Mouse (Mus musculus): ENCODE measurements around the gene Scimp. TPM values are rescaled to one million over a fixed set of nuclear protein-coding genes. Genes with fewer than 3 reads are reported as not detected.

Gene Scimp
- polyA plus RNA-seq, 1 experiment from 2014 or later = 0.45 TPM

DNA sequence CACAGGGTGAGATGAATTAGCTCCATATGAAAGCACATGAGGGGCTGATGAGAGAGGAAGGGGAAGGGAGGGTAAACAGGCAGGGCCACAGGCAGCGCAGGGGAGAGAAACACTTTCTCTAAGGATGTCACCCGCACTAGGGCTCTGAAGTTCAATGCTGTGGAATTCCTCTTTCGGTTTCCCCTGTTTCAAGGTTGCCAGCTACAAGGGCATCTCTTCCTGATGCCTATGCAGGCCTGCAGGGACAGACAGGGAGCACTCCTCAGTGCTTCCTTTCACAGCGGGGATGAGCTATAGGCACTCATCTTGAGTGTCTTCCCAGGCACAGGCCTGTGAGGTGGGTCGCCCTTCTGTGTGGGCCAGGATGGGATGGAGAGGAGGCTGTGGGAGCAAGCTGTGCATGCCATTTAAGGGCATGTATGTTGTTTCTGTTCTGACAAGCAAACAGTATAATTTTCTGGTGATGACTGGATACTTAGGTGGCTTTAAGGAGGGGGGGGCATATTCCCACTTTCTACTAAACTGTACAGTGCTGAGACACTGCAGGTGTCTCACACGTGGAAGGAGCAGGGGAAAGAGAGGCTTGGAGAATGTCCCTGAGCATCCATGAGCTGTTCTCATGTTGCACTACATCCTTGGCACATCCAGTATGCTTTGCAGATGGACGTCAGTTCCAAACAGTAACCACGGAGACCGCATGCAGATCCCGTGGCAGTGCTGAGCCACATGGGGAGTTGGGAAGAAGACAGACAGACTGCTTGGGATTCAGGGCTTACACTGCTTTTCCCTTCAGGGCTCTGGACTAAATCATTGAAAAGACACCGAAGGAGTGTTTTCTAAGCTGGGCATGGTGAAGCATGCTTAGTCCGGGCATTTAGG, 69.6 kb downstream of the Scimp start:
- Histone ChIP-seq H3K4me3 (no peak overlapping the region), H3K36me3 (no peaks in the 10 kb centered on the region), H3K27me3 (no peaks in the 10 kb centered on the region), H3K4me1 (replicated peaks) (no peaks in the 10 kb centered on the region), H3K4me2 (no peak overlapping the region), H3K9ac (no peak overlapping the region), H3K27ac (no peak overlapping the region), H3K9me3 (replicated peaks) (no peaks in the 10 kb centered on the region)
- WGBS = 76% methylated on average over 12 of the region's 12 CpGs
- no peak for ATAC-seq (replicated peaks; ENCODE audit: insufficient number of reproducible peaks, insufficient read depth, low FRiP score, low read depth)

DNA sequence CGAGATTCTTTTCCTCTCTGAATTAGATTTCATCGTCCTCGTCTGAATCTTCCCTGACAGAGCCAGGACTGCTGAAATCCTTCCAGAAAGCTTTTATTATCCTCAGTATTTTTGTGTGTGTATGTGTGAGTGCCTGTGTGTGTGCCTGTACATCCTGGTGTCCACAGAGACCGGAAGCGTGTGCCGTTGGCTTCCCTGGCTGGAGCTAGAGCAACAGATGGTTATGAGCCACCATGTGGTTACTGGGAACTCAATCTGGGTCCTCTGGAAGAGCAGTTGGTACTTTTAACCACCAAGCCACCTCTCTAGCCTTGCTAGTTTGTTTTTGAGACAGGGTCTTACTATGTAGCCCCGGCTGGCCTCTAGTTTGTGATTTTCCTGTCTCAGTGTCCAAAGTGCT, 70.3 kb downstream of the Scimp start:
- Histone ChIP-seq H3K27ac (no peak overlapping the region), H3K27me3 (no peaks in the 10 kb centered on the region), H3K4me1 (replicated peaks) (no peaks in the 10 kb centered on the region), H3K4me2 (no peak overlapping the region), H3K9me3 (replicated peaks) (no peaks in the 10 kb centered on the region), H3K36me3 (no peaks in the 10 kb centered on the region), H3K9ac (no peak overlapping the region), H3K4me3 (no peak overlapping the region)
- no peak for ATAC-seq (replicated peaks; ENCODE audit: insufficient number of reproducible peaks, insufficient read depth, low FRiP score, low read depth)
- 81% methylated on average over 7 of the region's 7 CpGs for WGBS

GRCm38 (mm10) chr11:70741603-70742002, 70.8 kb downstream of the Scimp start:
- no peaks in the 10 kb centered on the region for H3K36me3 ChIP-seq
- H3K27me3 ChIP-seq = no peaks in the 10 kb centered on the region
- H3K9ac ChIP-seq = no peak overlapping the region
- no peak overlapping the region for H3K4me3 ChIP-seq
- WGBS = 81% methylated on average over 3 of the region's 3 CpGs
- no peak overlapping the region for H3K4me2 ChIP-seq
- no peaks in the 10 kb centered on the region for H3K4me1 ChIP-seq (replicated peaks)
- no peak for ATAC-seq (replicated peaks; ENCODE audit: insufficient number of reproducible peaks, insufficient read depth, low FRiP score, low read depth)
- H3K27ac ChIP-seq = no peak overlapping the region
- no peaks in the 10 kb centered on the region for H3K9me3 ChIP-seq (replicated peaks)

Small RNAs within 50 kb of the gene (microRNA-seq; reads per million reads assigned to microRNA genes)
- gene Gm22760 = not detected

Other genes with a start within 250 kb of the Scimp start
- gene Mink1, start 249.7 kb downstream of the Scimp start, polyA plus RNA-seq (2015; fragmentation: Nextera tagmentation; extraction: Ambion mirVana) = 8.1 and 11.8 TPM in 2 replicates
- not detected in 2 replicates for gene 4930544D05Rik, start 196.7 kb downstream of the Scimp start, polyA plus RNA-seq (2015; fragmentation: Nextera tagmentation; extraction: Ambion mirVana)
- 0.30 TPM in 1 of 2 replicates, not detected in the other for gene Chrne, start 193.4 kb downstream of the Scimp start, polyA plus RNA-seq (2015; fragmentation: Nextera tagmentation; extraction: Ambion mirVana)
- gene Gp1ba, start 173.5 kb downstream of the Scimp start, polyA plus RNA-seq (2015; fragmentation: Nextera tagmentation; extraction: Ambion mirVana) = 0.62 and 0.67 TPM in 2 replicates
- gene Rnf167, start 165.4 kb downstream of the Scimp start, polyA plus RNA-seq (2015; fragmentation: Nextera tagmentation; extraction: Ambion mirVana) = 75.1 and 81.2 TPM in 2 replicates
- gene Slc25a11, start 165.1 kb downstream of the Scimp start, polyA plus RNA-seq (2015; fragmentation: Nextera tagmentation; extraction: Ambion mirVana) = 279 TPM in 2 replicates
- 1,318 and 1,359 TPM in 2 replicates for gene Pfn1, start 157.9 kb downstream of the Scimp start, polyA plus RNA-seq (2015; fragmentation: Nextera tagmentation; extraction: Ambion mirVana)
- gene Eno3, start 155.4 kb downstream of the Scimp start, polyA plus RNA-seq (2015; fragmentation: Nextera tagmentation; extraction: Ambion mirVana) = 389 and 492 TPM in 2 replicates
- 168 and 186 TPM in 2 replicates for gene Spag7, start 143.2 kb downstream of the Scimp start, polyA plus RNA-seq (2015; fragmentation: Nextera tagmentation; extraction: Ambion mirVana)
- gene Camta2, start 124.5 kb downstream of the Scimp start, polyA plus RNA-seq (2015; fragmentation: Nextera tagmentation; extraction: Ambion mirVana) = 11.3 and 16.0 TPM in 2 replicates
- 1.4 and 2.2 TPM in 2 replicates for gene Inca1, start 112.4 kb downstream of the Scimp start, polyA plus RNA-seq (2015; fragmentation: Nextera tagmentation; extraction: Ambion mirVana)
- gene Kif1c, start 112.0 kb downstream of the Scimp start, polyA plus RNA-seq (2015; fragmentation: Nextera tagmentation; extraction: Ambion mirVana) = 5.3 and 5.5 TPM in 2 replicates
- gene Zfp3, start 48.4 kb downstream of the Scimp start, polyA plus RNA-seq (2015; fragmentation: Nextera tagmentation; extraction: Ambion mirVana) = 8.4 and 9.3 TPM in 2 replicates
- gene Rabep1, start 32.2 kb upstream of the Scimp start, polyA plus RNA-seq (2015; fragmentation: Nextera tagmentation; extraction: Ambion mirVana) = 26.4 and 29.1 TPM in 2 replicates
- gene Nup88, start 157.4 kb upstream of the Scimp start, polyA plus RNA-seq (2015; fragmentation: Nextera tagmentation; extraction: Ambion mirVana) = 98.2 and 106 TPM in 2 replicates
- gene Rpain, start 157.6 kb upstream of the Scimp start, polyA plus RNA-seq (2015; fragmentation: Nextera tagmentation; extraction: Ambion mirVana) = 47.6 and 53.1 TPM in 2 replicates
- 231 and 266 TPM in 2 replicates for gene C1qbp, start 170.4 kb upstream of the Scimp start, polyA plus RNA-seq (2015; fragmentation: Nextera tagmentation; extraction: Ambion mirVana)
- gene Dhx33, start 191.9 kb upstream of the Scimp start, polyA plus RNA-seq (2015; fragmentation: Nextera tagmentation; extraction: Ambion mirVana) = 11.4 and 13.7 TPM in 2 replicates
- gene Mis12, start 207.0 kb upstream of the Scimp start, polyA plus RNA-seq (2015; fragmentation: Nextera tagmentation; extraction: Ambion mirVana) = 23.0 and 25.4 TPM in 2 replicates
- 31.7 and 35.6 TPM in 2 replicates for gene Derl2, start 207.3 kb upstream of the Scimp start, polyA plus RNA-seq (2015; fragmentation: Nextera tagmentation; extraction: Ambion mirVana)
- gene 6330403K07Rik, start 220.9 kb upstream of the Scimp start, polyA plus RNA-seq (2015; fragmentation: Nextera tagmentation; extraction: Ambion mirVana) = 25.5 and 36.7 TPM in 2 replicates